Mouse (Mus musculus): ENCODE measurements around the gene Gpx2.

Gene Gpx2

DNA sequence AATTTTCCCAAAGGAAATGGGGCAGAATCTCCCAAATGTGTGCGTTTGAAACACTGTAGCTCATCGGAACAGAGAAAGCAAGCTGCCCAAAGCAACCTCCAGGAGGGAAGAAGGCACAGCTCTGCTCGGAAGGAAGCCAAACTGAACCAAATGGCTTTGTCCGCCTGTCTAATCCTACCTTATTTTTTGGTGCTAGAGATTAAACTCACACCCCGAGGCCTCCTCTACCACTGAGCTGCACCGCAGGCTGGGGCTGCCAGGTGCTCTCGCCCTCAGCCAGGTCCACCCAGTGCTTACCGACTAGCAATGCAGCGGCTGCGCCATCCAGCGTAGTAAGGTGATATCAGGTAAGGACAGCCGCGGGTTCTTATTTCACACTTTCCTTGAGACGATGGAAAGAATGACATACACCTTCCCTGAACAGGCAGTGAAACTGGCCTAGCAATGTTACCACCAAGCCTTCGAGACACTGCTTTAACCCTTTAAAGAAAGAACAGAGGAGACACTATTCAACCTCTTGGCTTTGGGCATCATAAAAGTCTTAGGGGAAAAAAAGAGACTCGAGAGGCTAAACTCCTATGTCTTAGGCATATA is 44.4 kb downstream of the Gpx2 start:
- no peak for DNase-seq

All from thymus, postnatal 14 days (tissue).